ENCODE assay signal across 7 mouse cellular contexts in genomic region chr4:126296617-126297101, GRCm38 (mm10). TPM values are rescaled to one million over a fixed set of nuclear protein-coding genes. Genes with fewer than 3 reads are reported as not detected.
DNase-seq lines count a peak whose midpoint lies in the region; ATAC-seq and TF ChIP-seq lines count a peak whose summit lies in the region.

No protein-coding gene starts in this region.

- no peaks in the 10 kb centered on the region for H3K36me3 ChIP-seq in forebrain, postnatal 0 days (ENCODE audit: insufficient read depth)
- H3K36me3 ChIP-seq in hindbrain, embryonic 10.5 days = no peaks in the 10 kb centered on the region
- no peaks in the 10 kb centered on the region for H3K36me3 ChIP-seq in limb, embryonic 12.5 days
- no peaks in the 10 kb centered on the region for H3K36me3 ChIP-seq in midbrain, embryonic 13.5 days
- no peaks in the 10 kb centered on the region for H3K36me3 ChIP-seq in stomach, postnatal 0 days (ENCODE audit: control insufficient read depth, insufficient read depth, low read length)

- no peak overlapping the region for H3K27ac ChIP-seq in forebrain, postnatal 0 days (ENCODE audit: low read depth, low read length)
- H3K27ac ChIP-seq in hindbrain, embryonic 10.5 days = peak overlapping the region; percentile 73
- peak overlapping the region; percentile 77 for H3K27ac ChIP-seq in limb, embryonic 12.5 days
- H3K27ac ChIP-seq in midbrain, embryonic 13.5 days = no peak overlapping the region
- peak overlapping the region; percentile 58 for H3K27ac ChIP-seq in stomach, postnatal 0 days (replicated peaks)

- ATAC-seq in forebrain, postnatal 0 days = peak; percentile 55
- ATAC-seq in limb, embryonic 12.5 days (ENCODE audit: insufficient number of reproducible peaks, insufficient read depth, low FRiP score, low TSS enrichment, low read depth) = no peak
- peak; percentile 24; the same call in 1 of the 2 replicates for ATAC-seq in midbrain, embryonic 13.5 days
- ATAC-seq in stomach, postnatal 0 days (ENCODE audit: low FRiP score, low TSS enrichment) = peak; percentile 58

- H3K4me3 ChIP-seq in forebrain, postnatal 0 days (ENCODE audit: low read depth, low read length) = peak overlapping the region; percentile 35
- peak overlapping the region; percentile 49 for H3K4me3 ChIP-seq in hindbrain, embryonic 10.5 days
- H3K4me3 ChIP-seq in limb, embryonic 12.5 days (replicated peaks) = peak overlapping the region; percentile 35
- H3K4me3 ChIP-seq in midbrain, embryonic 13.5 days (replicated peaks) = peak overlapping the region; percentile 37
- H3K4me3 ChIP-seq in stomach, postnatal 0 days (ENCODE audit: low read depth, low read length) = peak overlapping the region; percentile 26

- peaks cover 36% of the 10 kb centered on the region; the same call in 1 of the 2 replicates for H3K27me3 ChIP-seq in forebrain, postnatal 0 days (ENCODE audit: insufficient read depth, low read length)
- peaks cover 75% of the 10 kb centered on the region for H3K27me3 ChIP-seq in hindbrain, embryonic 10.5 days (ENCODE audit: insufficient read depth, poor library complexity, severe bottlenecking)
- peaks cover 55% of the 10 kb centered on the region for H3K27me3 ChIP-seq in limb, embryonic 12.5 days
- H3K27me3 ChIP-seq in midbrain, embryonic 13.5 days = peaks cover 69% of the 10 kb centered on the region
- no peaks in the 10 kb centered on the region for H3K27me3 ChIP-seq in stomach, postnatal 0 days (ENCODE audit: control insufficient read depth, insufficient read depth, low read length)

- H3K9ac ChIP-seq in forebrain, postnatal 0 days = peak overlapping the region; percentile 59
- peak overlapping the region; percentile 55 for H3K9ac ChIP-seq in limb, embryonic 12.5 days (replicated peaks)
- peak overlapping the region; percentile 61 for H3K9ac ChIP-seq in midbrain, embryonic 13.5 days (replicated peaks)
- H3K9ac ChIP-seq in stomach, postnatal 0 days (ENCODE audit: low read length) = peak overlapping the region; percentile 52

- 2% methylated on average over 34 of the region's 34 CpGs for WGBS in forebrain, postnatal 0 days
- WGBS in hindbrain, embryonic 10.5 days = 1% methylated on average over 34 of the region's 34 CpGs
- WGBS in limb, embryonic 12.5 days = under 1% methylated on average over 34 of the region's 34 CpGs
- WGBS in midbrain, embryonic 13.5 days = 1% methylated on average over 34 of the region's 34 CpGs
- 1% methylated on average over 34 of the region's 34 CpGs for WGBS in stomach, postnatal 0 days

- no peaks in the 10 kb centered on the region for H3K9me3 ChIP-seq in forebrain, postnatal 0 days (ENCODE audit: low read length)
- peaks cover 3% of the 10 kb centered on the region; the same call in 1 of the 2 replicates for H3K9me3 ChIP-seq in hindbrain, embryonic 10.5 days
- no peaks in the 10 kb centered on the region for H3K9me3 ChIP-seq in limb, embryonic 12.5 days
- H3K9me3 ChIP-seq in midbrain, embryonic 13.5 days = no peaks in the 10 kb centered on the region
- H3K9me3 ChIP-seq in stomach, postnatal 0 days (ENCODE audit: control insufficient read depth, low read length) = no peaks in the 10 kb centered on the region

- peak; percentile 74 for DNase-seq in ZHBTc4 (ENCODE audit: low read depth, low spot score)
- DNase-seq in cerebellum, adult 11-12 months = peak; percentile 73
- DNase-seq in forebrain, postnatal 0 days = peak; percentile 38
- DNase-seq in hindbrain, embryonic 10.5 days (ENCODE audit: low spot score) = peak; percentile 66
- peak; percentile 79 for DNase-seq in stomach, postnatal 0 days (ENCODE audit: low spot score)

- TF ChIP-seq CTCF in forebrain, postnatal 0 days (IDR thresholded peaks at IDR 0.05; ENCODE audit: low read depth) = peak; percentile 28; the same call in 1 of the 2 replicates
- TF ChIP-seq CTCF in stomach, postnatal 0 days (IDR thresholded peaks at IDR 0.05; ENCODE audit: low read depth) = peak; percentile 43; the same call in 1 of the 2 replicates

- peaks cover 8% of the 10 kb centered on the region; the same call in 1 of the 2 replicates for H3K4me1 ChIP-seq in forebrain, postnatal 0 days (ENCODE audit: insufficient read depth)
- peaks cover 31% of the 10 kb centered on the region for H3K4me1 ChIP-seq in hindbrain, embryonic 10.5 days (replicated peaks)
- H3K4me1 ChIP-seq in limb, embryonic 12.5 days (replicated peaks) = peaks cover 34% of the 10 kb centered on the region
- H3K4me1 ChIP-seq in midbrain, embryonic 13.5 days (replicated peaks) = peaks cover 21% of the 10 kb centered on the region
- H3K4me1 ChIP-seq in stomach, postnatal 0 days (replicated peaks; ENCODE audit: control insufficient read depth, insufficient read depth) = peaks cover 9% of the 10 kb centered on the region

- H3K4me2 ChIP-seq in forebrain, postnatal 0 days (ENCODE audit: low read depth) = peak overlapping the region; percentile 72
- peak overlapping the region; percentile 74 for H3K4me2 ChIP-seq in limb, embryonic 12.5 days
- peak overlapping the region; percentile 67 for H3K4me2 ChIP-seq in midbrain, embryonic 13.5 days (replicated peaks)
- peak overlapping the region; percentile 57 for H3K4me2 ChIP-seq in stomach, postnatal 0 days (replicated peaks; ENCODE audit: low read depth)

- no peak for TF ChIP-seq EP300 in stomach, postnatal 0 days (optimal IDR thresholded peaks at IDR 0.05)

RNA-seq across cellular contexts. Expression of gene Col8a2, which starts 10.1 kb away (rescaled TPM):
- total RNA-seq in forebrain, postnatal 0 days (2014; rRNA removed) = 6.5 and 11.6 TPM in 2 replicates
- polyA plus RNA-seq in forebrain, postnatal 0 days (2015; fragmentation: Nextera tagmentation; extraction: Ambion mirVana) = 2.5 and 3.0 TPM in 2 replicates
- 6.1 and 18.5 TPM in 2 replicates for polyA plus RNA-seq in hindbrain, embryonic 10.5 days (2016; fragmentation: Nextera tagmentation; extraction: Ambion mirVana)
- polyA plus RNA-seq in limb, embryonic 12.5 days (2016; fragmentation: Nextera tagmentation; extraction: Ambion mirVana) = 13.3 and 16.7 TPM in 2 replicates
- polyA plus RNA-seq in midbrain, embryonic 13.5 days (2015; fragmentation: Nextera tagmentation; extraction: Ambion mirVana) = 1.0 and 1.5 TPM in 2 replicates
- polyA plus RNA-seq in stomach, postnatal 0 days (2015; fragmentation: Nextera tagmentation; extraction: Ambion mirVana) = 6.4 and 7.8 TPM in 2 replicates

RNA-seq across cellular contexts. Expression of gene Adprhl2, which starts 24.8 kb away (rescaled TPM):
- 72.1 and 74.8 TPM in 2 replicates for total RNA-seq in forebrain, postnatal 0 days (2014; rRNA removed)
- polyA plus RNA-seq in forebrain, postnatal 0 days (2015; fragmentation: Nextera tagmentation; extraction: Ambion mirVana) = 77.8 and 83.3 TPM in 2 replicates
- polyA plus RNA-seq in hindbrain, embryonic 10.5 days (2016; fragmentation: Nextera tagmentation; extraction: Ambion mirVana) = 88.2 and 89.5 TPM in 2 replicates
- 84.9 and 87.5 TPM in 2 replicates for polyA plus RNA-seq in limb, embryonic 12.5 days (2016; fragmentation: Nextera tagmentation; extraction: Ambion mirVana)
- polyA plus RNA-seq in midbrain, embryonic 13.5 days (2015; fragmentation: Nextera tagmentation; extraction: Ambion mirVana) = 78.9 and 81.8 TPM in 2 replicates
- 33.8 and 35.7 TPM in 2 replicates for polyA plus RNA-seq in stomach, postnatal 0 days (2015; fragmentation: Nextera tagmentation; extraction: Ambion mirVana)

RNA-seq across cellular contexts. Expression of gene Tekt2, which starts 28.8 kb away (rescaled TPM):
- total RNA-seq in forebrain, postnatal 0 days (2014; rRNA removed) = 2.1 and 3.4 TPM in 2 replicates
- polyA plus RNA-seq in forebrain, postnatal 0 days (2015; fragmentation: Nextera tagmentation; extraction: Ambion mirVana) = 9.7 and 16.3 TPM in 2 replicates
- 2.3 and 2.7 TPM in 2 replicates for polyA plus RNA-seq in hindbrain, embryonic 10.5 days (2016; fragmentation: Nextera tagmentation; extraction: Ambion mirVana)
- 13.6 and 14.8 TPM in 2 replicates for polyA plus RNA-seq in limb, embryonic 12.5 days (2016; fragmentation: Nextera tagmentation; extraction: Ambion mirVana)
- polyA plus RNA-seq in midbrain, embryonic 13.5 days (2015; fragmentation: Nextera tagmentation; extraction: Ambion mirVana) = 6.9 and 8.9 TPM in 2 replicates
- polyA plus RNA-seq in stomach, postnatal 0 days (2015; fragmentation: Nextera tagmentation; extraction: Ambion mirVana) = 3.6 and 3.9 TPM in 2 replicates

RNA-seq across cellular contexts. Expression of gene Trappc3, which starts 34.5 kb away (rescaled TPM):
- 143 TPM in 2 replicates for total RNA-seq in forebrain, postnatal 0 days (2014; rRNA removed)
- 199 and 202 TPM in 2 replicates for polyA plus RNA-seq in forebrain, postnatal 0 days (2015; fragmentation: Nextera tagmentation; extraction: Ambion mirVana)
- polyA plus RNA-seq in hindbrain, embryonic 10.5 days (2016; fragmentation: Nextera tagmentation; extraction: Ambion mirVana) = 95.4 and 101 TPM in 2 replicates
- polyA plus RNA-seq in limb, embryonic 12.5 days (2016; fragmentation: Nextera tagmentation; extraction: Ambion mirVana) = 105 and 111 TPM in 2 replicates
- polyA plus RNA-seq in midbrain, embryonic 13.5 days (2015; fragmentation: Nextera tagmentation; extraction: Ambion mirVana) = 149 and 154 TPM in 2 replicates
- 80.7 and 84.6 TPM in 2 replicates for polyA plus RNA-seq in stomach, postnatal 0 days (2015; fragmentation: Nextera tagmentation; extraction: Ambion mirVana)

RNA-seq across cellular contexts. Expression of gene Map7d1, which starts 40.5 kb away (rescaled TPM):
- total RNA-seq in forebrain, postnatal 0 days (2014; rRNA removed) = 105 and 115 TPM in 2 replicates
- polyA plus RNA-seq in forebrain, postnatal 0 days (2015; fragmentation: Nextera tagmentation; extraction: Ambion mirVana) = 63.6 and 71.1 TPM in 2 replicates
- polyA plus RNA-seq in hindbrain, embryonic 10.5 days (2016; fragmentation: Nextera tagmentation; extraction: Ambion mirVana) = 64.8 and 99.0 TPM in 2 replicates
- 83.5 and 85.1 TPM in 2 replicates for polyA plus RNA-seq in limb, embryonic 12.5 days (2016; fragmentation: Nextera tagmentation; extraction: Ambion mirVana)
- 64.1 and 89.5 TPM in 2 replicates for polyA plus RNA-seq in midbrain, embryonic 13.5 days (2015; fragmentation: Nextera tagmentation; extraction: Ambion mirVana)
- 15.2 and 17.8 TPM in 2 replicates for polyA plus RNA-seq in stomach, postnatal 0 days (2015; fragmentation: Nextera tagmentation; extraction: Ambion mirVana)

Comparison
In these comparisons a context has a peak if more than half of its experiments do, and no peak if none do; other contexts are left out.
1. H3K27ac ChIP-seq: peak in hindbrain, embryonic 10.5 days (single experiment), limb, embryonic 12.5 days (single experiment) and stomach, postnatal 0 days (single experiment); none in forebrain, postnatal 0 days (single experiment) and midbrain, embryonic 13.5 days (single experiment).
2. Peak in every context shown above with its lines, with median percentiles within 50 percentile points of each other: DNase-seq, H3K4me2 ChIP-seq, H3K4me3 ChIP-seq and H3K9ac ChIP-seq.